Mouse (Mus musculus) layer of hippocampus, adult 2 months (tissue): ENCODE data around the gene Zfp706. TPM values are rescaled to one million over a fixed set of nuclear protein-coding genes. Genes with fewer than 3 reads are reported as not detected.
A peak's percentile ranks its signal among the peaks of the same experiment; 100 is the strongest.

Experiments used
- DNase-seq, 2 experiments: peaks; one replicate each; pipeline ENCODE4 v3.0.0; 2022; ENCODE audit warnings: low spot score in 2 of 2
- H3K27ac ChIP-seq: fragments of 200-600 bp; 2 replicates; pipeline ENCODE4 v1.8.1; 2022
- H3K4me3 ChIP-seq: fragments of 200-600 bp; 2 replicates; pipeline ENCODE4 v1.8.1; 2022; ENCODE audit warnings: mild to moderate bottlenecking
- CTCF ChIP-seq: fragments of 200-600 bp; conservative IDR thresholded peaks from 2 replicates; pipeline ENCODE4 v1.8.1; 2022; ENCODE audit warnings: antibody characterized with exemption, mild to moderate bottlenecking, moderate library complexity
- total RNA-seq, 2 experiments: library from RNA; stranded (reverse); gene quantifications; 2 replicates each; pipeline ENCODE4 v1.2.3; 2021

Gene Zfp706
- total RNA-seq, 2 experiments from 2014 or later, result 275 to 283 TPM

DNA sequence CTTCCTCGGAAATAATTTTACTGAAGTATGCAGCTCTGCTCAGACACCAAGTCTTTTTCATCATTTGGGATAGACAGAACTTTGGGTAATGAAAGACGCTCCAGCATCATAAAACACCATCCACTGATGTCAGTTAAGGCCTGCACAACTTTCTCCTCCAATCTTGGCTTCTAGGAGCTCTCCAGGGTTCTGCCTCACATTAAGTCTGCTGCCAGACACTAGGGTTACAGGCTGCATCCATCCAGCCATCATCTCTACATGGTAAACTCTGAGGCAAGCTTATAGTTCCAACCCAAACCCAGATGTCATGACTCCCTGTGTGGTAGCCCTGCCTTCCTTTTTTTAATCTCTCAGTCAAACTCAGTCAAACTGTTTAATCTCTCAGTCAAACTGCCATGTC lies 25.9 kb upstream of the Zfp706 start:
- no peak for DNase-seq
- Histone ChIP-seq H3K27ac (peak overlapping the region; percentile 98), H3K4me3 (no peak overlapping the region)
- no peak for TF ChIP-seq CTCF

DNA sequence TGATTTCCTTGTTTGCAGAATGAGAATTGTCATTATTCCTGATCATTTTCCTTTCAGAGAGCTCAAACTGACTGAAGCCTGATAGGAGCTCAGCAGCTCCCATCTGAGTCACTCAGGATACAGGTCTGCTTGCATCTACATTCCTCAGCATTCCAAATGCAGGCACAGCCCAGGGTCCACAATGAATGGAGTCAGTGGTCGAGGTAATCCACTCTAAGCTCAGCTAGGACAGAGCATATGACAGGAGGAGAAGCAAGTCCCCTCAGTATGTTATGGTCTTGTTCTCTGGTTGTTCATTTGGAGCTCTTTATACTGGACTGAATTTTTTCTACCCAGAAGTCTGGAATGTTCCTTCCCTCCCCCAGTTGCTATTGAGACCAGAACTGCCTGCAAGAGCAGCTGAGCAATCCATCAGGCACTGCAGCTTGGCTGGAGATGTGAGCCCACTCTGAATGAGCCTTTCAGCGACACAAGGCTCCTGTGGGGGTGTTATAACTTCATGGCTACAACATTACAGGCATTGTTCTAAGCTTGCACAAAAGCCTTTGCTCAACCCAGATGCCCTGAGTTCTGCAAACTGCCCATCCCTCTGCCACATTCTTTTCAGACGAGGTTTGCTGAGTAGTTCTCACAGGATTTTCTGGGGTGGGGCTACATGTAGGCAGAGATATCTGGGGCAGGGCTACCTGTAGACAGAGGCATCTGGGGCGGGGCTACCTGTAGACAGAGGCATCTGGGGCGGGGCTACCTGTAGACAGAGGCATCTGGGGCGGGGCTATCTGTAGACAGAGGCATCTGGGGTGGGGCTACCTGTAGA lies 24.0 kb upstream of the Zfp706 start:
- Histone ChIP-seq H3K4me3 (no peak overlapping the region), H3K27ac (peak overlapping the region; percentile 98)
- no peak for TF ChIP-seq CTCF
- DNase-seq, result peak; percentile 73 to 84

DNA sequence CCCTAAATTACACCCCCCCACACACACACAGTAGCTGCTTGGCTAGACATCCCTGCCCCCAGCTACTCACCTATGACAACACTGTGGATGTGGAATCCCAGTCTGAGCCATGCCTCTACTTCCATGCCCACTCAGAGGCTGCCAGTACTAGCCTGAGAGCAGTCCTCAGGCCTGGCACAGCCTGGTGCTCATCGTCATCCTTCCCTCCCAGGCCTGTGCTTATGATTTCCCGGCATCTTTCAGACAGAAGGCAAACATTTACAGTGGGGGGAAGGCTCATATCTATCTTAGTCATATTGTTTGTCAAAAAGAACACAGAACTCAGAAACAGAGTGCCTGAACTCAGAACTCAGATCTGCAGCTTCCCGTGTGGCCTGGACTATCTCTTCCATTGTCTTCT lies 23.4 kb upstream of the Zfp706 start:
- H3K27ac ChIP-seq, result peak overlapping the region; percentile 98
- no peak for TF ChIP-seq CTCF
- H3K4me3 ChIP-seq, result no peak overlapping the region
- DNase-seq, result peak in 1 of 2 experiments; percentile 47

DNA sequence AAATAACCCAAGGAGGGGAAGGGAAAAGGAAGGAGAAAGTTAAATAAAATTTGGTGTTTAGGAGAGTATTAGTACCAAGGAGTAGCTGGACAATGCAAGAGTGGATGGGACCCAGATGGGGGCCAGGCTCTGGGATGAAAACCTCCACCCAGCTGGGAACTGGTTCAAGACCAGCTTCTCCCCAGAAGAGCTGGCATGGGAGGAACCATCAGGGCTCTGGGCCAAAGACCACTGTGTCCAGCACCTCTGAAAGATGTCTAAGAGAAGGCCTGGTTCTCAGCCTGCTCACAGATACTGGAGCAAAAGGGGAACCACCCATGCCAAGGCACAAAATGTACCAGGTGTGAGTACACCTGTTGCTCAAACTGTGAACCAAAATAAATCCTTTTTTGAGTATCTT lies 20.4 kb upstream of the Zfp706 start:
- no peak for TF ChIP-seq CTCF
- H3K27ac ChIP-seq, result no peak overlapping the region
- no peak for DNase-seq
- no peak overlapping the region for H3K4me3 ChIP-seq

DNA sequence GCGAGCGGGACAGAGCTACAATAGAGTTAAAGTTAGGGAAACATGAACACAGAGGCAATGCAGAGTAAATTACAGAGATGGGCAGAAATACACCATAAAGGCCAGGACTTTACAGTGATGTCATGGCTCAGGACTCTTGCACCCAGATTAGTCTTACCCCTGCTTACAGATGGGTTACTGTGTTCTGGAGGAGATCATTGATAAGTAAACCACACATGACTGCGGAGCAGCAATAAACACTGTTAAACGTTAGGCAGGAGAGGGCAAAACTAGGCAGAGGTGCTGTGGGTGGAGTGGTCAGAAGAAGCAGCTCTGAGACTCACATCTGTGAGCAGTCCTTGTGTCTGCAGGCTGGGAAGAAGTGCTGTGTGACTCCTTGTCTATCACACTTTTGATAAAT lies 18.9 kb upstream of the Zfp706 start:
- Histone ChIP-seq H3K27ac (no peak overlapping the region), H3K4me3 (no peak overlapping the region)
- no peak for TF ChIP-seq CTCF
- no peak for DNase-seq

DNA sequence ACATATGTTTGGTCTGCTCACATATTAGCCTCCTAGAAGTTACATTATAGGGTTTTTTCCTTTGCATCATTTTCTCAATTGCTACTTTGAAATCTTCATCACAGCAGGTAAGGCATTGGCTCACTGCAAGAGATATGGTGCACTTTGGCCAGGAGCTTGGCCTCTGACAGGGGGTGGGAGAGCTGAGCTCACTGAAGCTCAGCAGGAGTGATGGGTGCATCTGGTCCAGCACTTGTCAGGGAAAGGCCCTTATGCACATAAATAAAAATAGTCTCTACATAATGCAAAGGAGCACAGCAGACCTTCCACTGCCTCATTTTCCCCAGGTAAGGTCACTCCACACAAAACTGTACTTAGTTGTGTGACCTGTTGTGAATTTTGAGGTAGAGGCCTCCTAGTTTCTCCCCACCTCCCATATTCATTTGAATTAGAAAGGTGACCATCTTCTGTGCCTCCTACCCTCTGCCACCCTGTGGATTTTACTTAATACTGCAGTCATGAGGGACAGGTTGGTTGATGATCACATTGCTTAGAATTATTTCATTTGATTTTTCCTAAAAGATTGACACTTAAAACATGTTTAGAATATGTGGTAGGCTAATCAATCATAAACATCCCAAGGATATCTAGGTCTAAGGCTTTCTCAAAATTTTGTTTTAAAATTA lies 13.1 kb upstream of the Zfp706 start:
- DNase-seq, result no peak
- peak overlapping the region; percentile 10; the same call in 1 of the 2 replicates for H3K27ac ChIP-seq

DNA sequence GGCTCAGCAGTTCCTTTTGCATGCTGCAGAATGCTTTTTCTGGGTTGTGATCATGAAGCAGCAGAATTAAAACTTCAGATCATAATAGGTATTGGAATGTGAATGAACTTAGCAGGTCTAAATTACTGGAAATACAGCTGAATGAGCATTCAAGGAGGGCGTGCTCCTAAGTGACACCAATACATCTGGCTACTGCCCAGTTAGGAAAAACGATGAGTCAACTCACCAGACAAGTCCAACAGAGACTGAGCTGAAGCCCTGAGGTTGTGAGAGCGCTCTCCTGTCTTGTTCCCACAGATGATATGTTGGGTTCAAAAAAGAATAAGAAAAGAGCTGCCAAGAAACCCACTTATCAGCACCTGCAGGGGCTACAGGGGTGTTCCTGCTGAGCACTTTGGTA lies 11.9 kb upstream of the Zfp706 start:
- no peak for TF ChIP-seq CTCF
- DNase-seq, result no peak
- Histone ChIP-seq H3K27ac (no peak overlapping the region), H3K4me3 (no peak overlapping the region)

More for the DNA sequence above, 13.1 kb upstream of the Zfp706 start:
- peak; percentile 72 for TF ChIP-seq CTCF
- H3K4me3 ChIP-seq, result no peak overlapping the region

DNA sequence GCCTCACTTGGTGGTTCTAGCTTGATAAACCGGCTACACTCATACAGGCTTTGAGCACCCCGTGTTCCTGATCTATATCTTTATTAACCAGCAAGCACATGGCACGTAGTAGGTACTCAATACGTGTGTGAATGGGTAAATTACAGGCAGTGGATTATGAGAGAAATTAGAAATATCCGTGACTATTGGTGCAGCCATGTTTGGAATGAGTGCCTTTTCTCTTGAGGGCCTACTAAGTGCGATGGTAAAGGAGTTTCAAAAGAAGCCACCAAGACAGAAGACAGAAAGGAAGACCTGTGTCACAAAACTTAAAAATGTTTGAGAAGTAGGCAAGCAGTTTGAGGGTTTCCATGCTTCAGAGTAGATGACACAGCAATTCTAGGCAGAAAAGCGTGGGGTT lies 4.3 kb upstream of the Zfp706 start:
- DNase-seq, result no peak
- TF ChIP-seq CTCF, result no peak
- Histone ChIP-seq H3K27ac (no peak overlapping the region), H3K4me3 (no peak overlapping the region)

DNA sequence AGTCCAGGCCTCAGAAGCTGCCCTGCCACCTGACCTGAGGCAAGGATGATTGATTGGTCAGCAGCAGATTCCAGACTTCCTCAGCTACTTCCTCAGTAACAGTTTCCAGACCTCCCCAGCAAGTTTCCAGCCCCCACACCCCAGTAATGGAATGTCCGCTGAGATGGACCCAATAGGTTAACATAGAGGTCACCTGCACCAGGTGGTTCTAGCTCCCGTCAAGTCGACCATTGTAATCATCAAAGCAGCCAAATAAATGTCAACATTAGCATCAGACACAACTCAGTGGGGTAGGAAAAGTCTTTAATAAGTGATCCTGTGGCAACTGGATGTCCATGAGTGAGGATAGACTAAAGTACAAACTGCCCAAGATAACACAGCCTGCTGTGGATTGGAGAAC lies 3.7 kb upstream of the Zfp706 start:
- no peak for DNase-seq
- Histone ChIP-seq H3K27ac (no peak overlapping the region), H3K4me3 (no peak overlapping the region)
- no peak for TF ChIP-seq CTCF

DNA sequence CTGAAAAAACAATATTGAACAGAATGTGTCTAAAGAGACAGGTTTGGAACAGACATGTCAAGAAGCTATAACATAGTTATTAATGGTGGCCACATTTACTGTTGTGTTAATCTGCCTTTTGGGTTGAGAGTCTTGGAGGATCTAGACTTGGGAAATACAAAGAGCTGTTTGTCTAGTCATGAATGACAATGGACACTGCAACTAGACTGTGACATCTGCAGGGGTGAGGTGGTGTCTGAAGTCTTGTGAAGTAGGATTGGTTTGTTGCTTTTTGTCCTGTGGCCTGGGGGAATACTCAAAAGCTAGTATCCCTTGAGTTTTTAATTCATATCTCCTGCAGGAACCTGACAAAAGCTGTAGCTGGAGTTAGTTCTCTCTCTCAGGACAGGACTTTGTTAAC lies 973 bp upstream of the Zfp706 start:
- no peak for TF ChIP-seq CTCF
- H3K4me3 ChIP-seq, result no peak overlapping the region
- no peak for DNase-seq
- peak overlapping the region; percentile 100 for H3K27ac ChIP-seq

DNA sequence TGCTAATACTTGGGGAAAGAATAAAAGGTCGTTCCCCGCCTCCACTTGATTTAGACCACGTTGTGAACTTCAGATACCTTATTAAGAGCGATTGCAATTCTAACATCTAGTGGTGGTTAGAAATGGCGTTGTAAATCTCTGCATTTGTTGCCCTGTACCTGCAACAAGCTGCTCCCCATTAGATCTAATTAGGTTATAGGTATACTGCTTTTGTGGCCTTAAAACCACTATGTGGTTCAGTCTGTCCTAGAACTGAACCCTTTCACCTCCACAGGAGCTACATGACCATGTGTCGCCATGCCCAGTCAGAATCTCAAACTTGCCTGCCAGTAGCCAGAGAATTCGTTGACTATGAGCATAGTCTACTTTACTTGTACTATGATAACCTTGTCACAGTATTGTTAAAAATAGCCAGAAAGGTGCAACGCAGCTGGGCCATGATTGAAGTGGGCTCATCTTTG lies 416 bp upstream of the Zfp706 start:
- Histone ChIP-seq H3K27ac (peak overlapping the region; percentile 100), H3K4me3 (peak overlapping the region; percentile 96)
- TF ChIP-seq CTCF, result no peak
- DNase-seq, result no peak

DNA sequence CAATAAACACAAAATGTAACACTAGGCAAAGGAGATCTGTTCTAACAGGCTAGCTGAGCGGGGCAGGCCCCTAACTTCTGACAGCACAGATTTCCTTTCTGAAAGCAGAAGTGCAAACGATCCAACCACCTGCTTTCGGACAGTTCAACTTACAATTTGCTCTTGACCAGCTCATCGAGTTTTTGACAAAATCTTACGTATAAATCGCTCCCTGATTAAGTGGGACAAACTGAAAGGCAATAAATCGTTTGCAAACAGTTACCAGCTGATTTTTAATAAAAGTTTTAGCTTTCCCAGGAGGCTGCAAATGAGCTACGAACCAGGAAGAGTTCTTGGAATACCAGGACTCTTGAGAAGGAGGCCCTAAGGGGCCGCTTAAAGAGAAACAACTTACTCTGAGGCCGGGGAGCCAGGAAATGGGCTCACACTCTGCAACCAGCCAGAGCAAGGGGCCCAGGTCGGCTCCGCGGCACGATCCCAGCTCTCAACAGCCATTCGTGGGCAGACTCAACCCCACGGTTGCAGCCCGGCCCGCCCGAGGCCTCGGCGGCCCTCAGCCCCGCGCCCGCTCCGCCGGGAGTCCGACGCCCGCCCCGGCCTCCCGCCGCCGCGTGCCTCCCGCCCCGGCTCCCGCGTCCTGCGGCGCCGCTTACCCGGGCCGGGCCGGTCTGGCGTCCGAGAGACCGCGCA lies 953 bp downstream of the Zfp706 start:
- Histone ChIP-seq H3K4me3 (peak overlapping the region; percentile 96), H3K27ac (peak overlapping the region; percentile 95)
- DNase-seq, result no peak
- TF ChIP-seq CTCF, result no peak

DNA sequence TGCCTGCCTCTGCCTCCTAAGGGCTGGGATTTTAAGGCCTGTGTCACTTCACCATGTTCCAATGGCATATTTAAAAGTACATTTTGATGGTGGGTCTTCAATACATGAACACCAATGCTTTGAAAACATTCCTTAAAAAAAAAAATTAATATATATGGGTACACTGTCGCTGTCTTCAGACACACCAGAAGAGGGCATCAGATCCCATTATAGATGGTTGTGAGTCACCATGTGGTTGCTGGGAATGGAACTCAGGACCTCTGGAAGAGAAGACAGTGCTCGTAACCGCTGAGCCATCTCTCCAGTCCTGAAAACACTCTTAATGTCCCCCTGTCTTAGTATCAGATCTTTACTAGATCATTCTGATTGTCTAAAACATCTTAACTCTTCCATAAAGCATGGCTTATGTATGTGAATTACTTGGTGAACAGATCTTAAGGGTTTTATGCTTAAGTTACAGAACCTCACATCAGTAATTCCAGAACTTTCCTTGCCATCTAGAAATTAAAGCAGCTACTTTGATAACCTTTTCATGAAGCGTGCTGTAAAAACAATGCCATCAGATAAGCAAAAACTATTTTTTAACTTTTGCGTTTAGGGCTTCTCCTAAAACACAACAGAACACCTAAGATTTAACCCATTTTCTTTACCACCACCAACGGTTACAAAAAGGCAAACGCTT lies 1.6 kb downstream of the Zfp706 start:
- Histone ChIP-seq H3K4me3 (peak overlapping the region; percentile 96), H3K27ac (peak overlapping the region; percentile 95)
- DNase-seq, result no peak
- TF ChIP-seq CTCF, result peak; percentile 52
